Mouse (Mus musculus): ENCODE measurements around the gene Olfr652. TPM values are rescaled to one million over a fixed set of nuclear protein-coding genes. Genes with fewer than 3 reads are reported as not detected.

Gene Olfr652
- polyA plus RNA-seq, 1 experiment from 2014 or later, result not detected

Other genes starting within 250 kb of the Olfr652 start
- 4.2 and 5.6 TPM in 2 replicates for gene Trim12a, start 245.4 kb upstream of the Olfr652 start, polyA plus RNA-seq (2015; fragmentation: Nextera tagmentation; extraction: Ambion mirVana)
- 0.10 TPM in 1 of 2 replicates, not detected in the other for gene Trim34b, start 231.4 kb upstream of the Olfr652 start, polyA plus RNA-seq (2015; fragmentation: Nextera tagmentation; extraction: Ambion mirVana)
- gene Trim12c, start 207.5 kb upstream of the Olfr652 start, polyA plus RNA-seq (2015; fragmentation: Nextera tagmentation; extraction: Ambion mirVana), result 2.0 and 2.3 TPM in 2 replicates
- 0.09 TPM in 2 replicates for gene Trim30b, start 191.0 kb upstream of the Olfr652 start, polyA plus RNA-seq (2015; fragmentation: Nextera tagmentation; extraction: Ambion mirVana)
- 0.22 and 0.26 TPM in 2 replicates for gene Trim30c, start 160.1 kb upstream of the Olfr652 start, polyA plus RNA-seq (2015; fragmentation: Nextera tagmentation; extraction: Ambion mirVana)
- gene Trim30a, start 95.7 kb upstream of the Olfr652 start, polyA plus RNA-seq (2015; fragmentation: Nextera tagmentation; extraction: Ambion mirVana), result 1.0 and 1.9 TPM in 2 replicates
- 0.55 and 0.76 TPM in 2 replicates for gene Trim30d, start 53.1 kb upstream of the Olfr652 start, polyA plus RNA-seq (2015; fragmentation: Nextera tagmentation; extraction: Ambion mirVana)
- not detected in 2 replicates for gene Olfr651, start 10.8 kb upstream of the Olfr652 start, polyA plus RNA-seq (2015; fragmentation: Nextera tagmentation; extraction: Ambion mirVana)
- not detected in 2 replicates for gene Olfr653, start 16.4 kb downstream of the Olfr652 start, polyA plus RNA-seq (2015; fragmentation: Nextera tagmentation; extraction: Ambion mirVana)
- not detected in 2 replicates for gene Olfr654, start 26.1 kb downstream of the Olfr652 start, polyA plus RNA-seq (2015; fragmentation: Nextera tagmentation; extraction: Ambion mirVana)
- gene Olfr655, start 40.9 kb downstream of the Olfr652 start, polyA plus RNA-seq (2015; fragmentation: Nextera tagmentation; extraction: Ambion mirVana), result not detected in 2 replicates
- gene Olfr656, start 53.1 kb downstream of the Olfr652 start, polyA plus RNA-seq (2015; fragmentation: Nextera tagmentation; extraction: Ambion mirVana), result not detected in 2 replicates
- not detected in 2 replicates for gene Olfr657, start 63.9 kb downstream of the Olfr652 start, polyA plus RNA-seq (2015; fragmentation: Nextera tagmentation; extraction: Ambion mirVana)
- not detected in 2 replicates for gene Olfr658, start 86.4 kb downstream of the Olfr652 start, polyA plus RNA-seq (2015; fragmentation: Nextera tagmentation; extraction: Ambion mirVana)
- not detected in 2 replicates for gene Olfr659, start 105.9 kb downstream of the Olfr652 start, polyA plus RNA-seq (2015; fragmentation: Nextera tagmentation; extraction: Ambion mirVana)
- not detected in 2 replicates for gene Olfr661, start 125.6 kb downstream of the Olfr652 start, polyA plus RNA-seq (2015; fragmentation: Nextera tagmentation; extraction: Ambion mirVana)
- gene Usp17le, start 216.6 kb downstream of the Olfr652 start, polyA plus RNA-seq (2015; fragmentation: Nextera tagmentation; extraction: Ambion mirVana), result not detected in 2 replicates

Measured in lung, embryonic 15.5 days (tissue).